In genomic region chr12:72940071-72940821, GRCm38 (mm10) we compare ENCODE assay signal across 10 mouse cellular contexts. TPM values are rescaled to one million over a fixed set of nuclear protein-coding genes. Genes with fewer than 3 reads are reported as not detected.
DNase-seq lines count a peak whose midpoint lies in the region; ATAC-seq and TF ChIP-seq lines count a peak whose summit lies in the region.
"Had no signal": no experiment of that assay in that cellular context is flagged by ENCODE, and none has a peak within 500 bp of the region (broad histone marks: within the 10 kb centered on the region; RNA-seq: fewer than 3 reads in every experiment).

TSS of gene 4930447C04Rik (minus strand) at chr12:72940774.

- DNase-seq in kidney, adult 11 months, result no peak
- peak; percentile 64 for DNase-seq in hindbrain, embryonic 10.5 days (ENCODE audit: low spot score)
- DNase-seq in natural killer cell, adult 2 months (ENCODE audit: low spot score in 2 of 2), result no peak
- DNase-seq: thymus, postnatal 36 days had no signal

- H3K4me3 ChIP-seq in kidney, embryonic 14.5 days (ENCODE audit: low read length), result peak within 1 kb of the TSS; percentile 22
- H3K4me3 ChIP-seq in cortical plate, adult 2 months (ENCODE audit: insufficient read depth, low read length), result no peak within 1 kb of the TSS
- peak within 1 kb of the TSS; percentile 43 for H3K4me3 ChIP-seq in hindbrain, embryonic 10.5 days
- H3K4me3 ChIP-seq in midbrain, embryonic 12.5 days, result peak within 1 kb of the TSS; percentile 16
- H3K4me3 ChIP-seq: left cerebral cortex, adult 2 months had no signal

- TF ChIP-seq CTCF in cortical plate, adult 2 months (IDR thresholded peaks at IDR 0.05; ENCODE audit: extremely low read depth, insufficient read depth, low read length), result no peak

- TF ChIP-seq POLR2A in cortical plate, adult 2 months (IDR thresholded peaks at IDR 0.05; ENCODE audit: extremely low read depth, insufficient read depth, low read length), result no peak

- peaks cover 4% of the 10 kb centered on the region; the same call in 1 of the 2 replicates for H3K4me1 ChIP-seq in kidney, embryonic 14.5 days (ENCODE audit: control insufficient read depth, insufficient read depth, low read length)
- no peaks in the 10 kb centered on the region for H3K4me1 ChIP-seq in cortical plate, adult 2 months (ENCODE audit: control insufficient read depth, insufficient read depth, low read length)
- peaks cover 24% of the 10 kb centered on the region for H3K4me1 ChIP-seq in hindbrain, embryonic 10.5 days (replicated peaks)
- H3K4me1 ChIP-seq in midbrain, embryonic 12.5 days, result peaks cover 19% of the 10 kb centered on the region

- no peak for ATAC-seq in kidney, embryonic 14.5 days (ENCODE audit: low FRiP score, low TSS enrichment)
- no peak for ATAC-seq in midbrain, embryonic 12.5 days (ENCODE audit: low FRiP score, low read depth)
- no peak for ATAC-seq in erythroblast, adult 5-6 weeks (replicated peaks; ENCODE audit: low FRiP score, poor library complexity, severe bottlenecking)
- no peak for ATAC-seq in CD4-positive, CD25-positive, alpha-beta regulatory T cell, adult 4 months

- no peaks in the 10 kb centered on the region for H3K36me3 ChIP-seq in kidney, embryonic 14.5 days (ENCODE audit: control insufficient read depth, insufficient read depth, low read length)
- no peaks in the 10 kb centered on the region for H3K36me3 ChIP-seq in hindbrain, embryonic 10.5 days
- H3K36me3 ChIP-seq in midbrain, embryonic 12.5 days, result no peaks in the 10 kb centered on the region

- no peaks in the 10 kb centered on the region for H3K9me3 ChIP-seq in kidney, embryonic 14.5 days (ENCODE audit: control insufficient read depth, low read length)
- no peaks in the 10 kb centered on the region for H3K9me3 ChIP-seq in hindbrain, embryonic 10.5 days
- no peaks in the 10 kb centered on the region for H3K9me3 ChIP-seq in midbrain, embryonic 12.5 days

- H3K27ac ChIP-seq in kidney, embryonic 14.5 days (ENCODE audit: low read depth, low read length), result no peak within 1 kb of the TSS
- no peak within 1 kb of the TSS for H3K27ac ChIP-seq in cortical plate, adult 2 months (ENCODE audit: insufficient read depth, low read length)
- no peak within 1 kb of the TSS for H3K27ac ChIP-seq in hindbrain, embryonic 10.5 days
- no peak within 1 kb of the TSS for H3K27ac ChIP-seq in midbrain, embryonic 12.5 days (replicated peaks)
- H3K27ac ChIP-seq: left cerebral cortex, adult 2 months had no signal

- H3K9ac ChIP-seq in kidney, embryonic 14.5 days (ENCODE audit: low read depth, low read length), result no peak within 1 kb of the TSS
- no peak within 1 kb of the TSS for H3K9ac ChIP-seq in midbrain, embryonic 12.5 days (replicated peaks)

- peak within 1 kb of the TSS; percentile 12; the same call in 1 of the 2 replicates for H3K4me2 ChIP-seq in kidney, embryonic 14.5 days (replicated peaks; ENCODE audit: low read depth, low read length)
- H3K4me2 ChIP-seq in midbrain, embryonic 12.5 days (replicated peaks), result peak within 1 kb of the TSS; percentile 26

- WGBS in kidney, embryonic 14.5 days, result under 1% methylated on average over 39 of the region's 39 CpGs
- WGBS in hindbrain, embryonic 10.5 days, result under 1% methylated on average over 39 of the region's 39 CpGs
- WGBS in midbrain, embryonic 12.5 days, result 1% methylated on average over 39 of the region's 39 CpGs

- H3K27me3 ChIP-seq in kidney, embryonic 14.5 days (ENCODE audit: control insufficient read depth, insufficient read depth, low read length), result peaks cover 96% of the 10 kb centered on the region
- H3K27me3 ChIP-seq in hindbrain, embryonic 10.5 days (ENCODE audit: insufficient read depth, poor library complexity, severe bottlenecking), result peaks cover 100% of the 10 kb centered on the region
- peaks cover 88% of the 10 kb centered on the region for H3K27me3 ChIP-seq in midbrain, embryonic 12.5 days

RNA-seq across cellular contexts. Expression of gene 4930447C04Rik, which starts in this region (rescaled TPM):
- polyA plus RNA-seq in kidney, embryonic 14.5 days (2014; fragmentation: Nextera tagmentation; extraction: Ambion mirVana), result 1.5 and 2.3 TPM in 2 replicates
- 25.3 and 27.4 TPM in 2 replicates for polyA plus RNA-seq in cortical plate, adult 2 months (2012; rRNA removed)
- 2.0 and 2.3 TPM in 2 replicates for polyA plus RNA-seq in hindbrain, embryonic 10.5 days (2016; fragmentation: Nextera tagmentation; extraction: Ambion mirVana)
- polyA plus RNA-seq in midbrain, embryonic 12.5 days (2016; fragmentation: Nextera tagmentation; extraction: Ambion mirVana), result 1.4 and 3.2 TPM in 2 replicates
- not detected in 2 replicates for total RNA-seq in erythroblast, adult 5-6 weeks (2015; ENCODE audit: low replicate concordance)
- not detected in 2 replicates for total RNA-seq in erythroblast, adult 5-6 weeks (2017; ENCODE audit: low replicate concordance)
- under 1 TPM in 1 of 2 experiments, not detected in 1; 0.42 TPM for polyA plus RNA-seq in CD4-positive, CD25-positive, alpha-beta regulatory T cell, adult 4 months (2017; shearing (Covaris generic))
